Mouse (Mus musculus) CD8-positive naive resting alpha-beta T cell, adult 2 months (primary cell): ENCODE measurements at regions not wholly inside any gene's neighbourhood (a gene's known extent, or its start where the extent isn't known, plus 50 kb on each side); places are given as distances from the start of the nearest gene placed in this dataset.
A peak's percentile ranks its signal among the peaks of the same experiment; 100 is the strongest.
"Not testable (repeated sequence)": the region's sequence is repeated elsewhere in the genome, so short reads cannot be mapped to it uniquely, and the experiment has no call there.

Source experiments
- DNase-seq, 2 experiments: peaks; one replicate each; pipeline ENCODE4 v3.0.0; 2022; ENCODE audit warnings: low read depth in 2 of 2, low spot score in 2 of 2

DNA sequence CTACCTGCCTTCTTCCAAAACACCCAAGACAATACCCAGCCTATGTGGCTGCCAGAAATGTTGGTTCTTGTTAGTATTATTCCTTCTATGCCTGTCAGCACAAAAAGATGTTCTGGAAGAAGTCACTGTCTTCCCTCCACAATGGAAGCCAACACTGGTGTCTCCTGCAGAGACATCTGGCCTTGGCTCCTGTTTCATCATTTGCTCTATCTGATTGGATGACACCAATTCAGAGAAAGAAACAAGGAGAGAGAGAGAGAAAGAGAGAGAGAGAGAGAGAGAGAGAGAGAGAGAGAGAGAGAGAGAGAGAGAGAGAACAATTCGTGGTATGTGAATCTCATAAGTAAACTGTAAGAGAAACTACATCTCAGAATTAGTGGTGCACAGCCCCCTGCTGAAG is 218.9 kb upstream of the Klf3 start:
- no peak for DNase-seq

DNA sequence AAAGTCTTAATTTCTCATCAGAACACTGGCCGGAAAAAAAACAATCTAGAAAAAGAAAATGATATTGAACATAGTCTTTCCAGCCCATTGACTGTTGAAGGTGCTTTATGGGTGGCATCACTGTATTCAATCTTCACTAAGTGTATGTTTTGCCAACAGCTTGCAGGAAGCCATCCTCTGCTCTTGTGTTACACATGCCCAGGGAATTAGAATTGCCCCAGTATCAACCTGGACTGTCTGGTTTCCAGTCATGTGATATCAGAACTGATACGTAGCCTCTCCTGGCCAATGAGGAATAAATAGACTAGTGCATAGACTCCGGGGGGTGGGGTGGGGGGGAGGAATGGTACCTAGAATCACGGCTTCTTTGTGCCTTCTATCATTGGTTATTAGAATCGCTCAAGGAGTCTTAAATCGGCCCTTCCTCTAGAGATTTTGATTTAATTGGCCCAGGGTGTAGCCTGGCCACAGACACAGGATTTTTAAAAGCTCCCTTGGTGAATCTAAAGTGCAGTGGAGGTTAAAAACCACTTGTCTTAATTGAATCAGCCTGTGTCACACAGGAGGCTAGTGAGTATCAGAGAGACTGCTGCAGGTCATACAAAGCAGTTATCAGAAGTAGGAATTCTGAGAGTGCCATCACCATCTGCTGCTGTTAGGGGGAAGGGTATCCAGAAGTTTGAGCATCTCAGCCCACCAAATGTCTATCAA is 218.0 kb upstream of the Klf3 start:
- DNase-seq = no peak

- DNase-seq = no peak
Measured at GRCm38 (mm10) chr5:64586316-64586715, 216.9 kb upstream of the Klf3 start.

- DNase-seq = no peak
Measured at GRCm38 (mm10) chr5:64586933-64587332, 216.3 kb upstream of the Klf3 start.

- no peak for DNase-seq
Measured at GRCm38 (mm10) chr5:64587895-64588738, 215.1 kb upstream of the Klf3 start.

GRCm38 (mm10) chr5:64588768-64589167 is 214.4 kb upstream of the Klf3 start:
- not testable (repeated sequence) for DNase-seq

- no peak for DNase-seq
Measured at GRCm38 (mm10) chr5:64590036-64590435, 213.2 kb upstream of the Klf3 start.

DNA sequence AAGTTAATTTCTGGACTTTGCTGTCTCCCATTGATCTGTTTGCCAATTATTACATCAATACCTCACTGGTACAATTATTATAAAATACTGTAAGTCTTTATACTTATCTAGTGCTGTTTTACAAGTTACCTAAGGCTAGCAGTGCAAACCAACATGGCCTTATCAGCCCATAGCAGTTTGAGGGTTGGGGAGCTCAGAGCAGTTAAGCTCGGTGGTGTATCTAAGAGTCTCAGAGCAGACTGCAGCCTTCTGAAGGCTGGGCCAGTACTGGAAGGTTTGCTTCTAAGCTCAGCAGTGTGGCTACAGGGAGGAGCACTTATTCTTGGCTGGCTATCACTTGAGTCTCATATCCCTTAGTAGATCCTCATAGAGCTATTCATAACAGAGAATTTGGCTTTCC is 212.4 kb upstream of the Klf3 start:
- DNase-seq = no peak

DNA sequence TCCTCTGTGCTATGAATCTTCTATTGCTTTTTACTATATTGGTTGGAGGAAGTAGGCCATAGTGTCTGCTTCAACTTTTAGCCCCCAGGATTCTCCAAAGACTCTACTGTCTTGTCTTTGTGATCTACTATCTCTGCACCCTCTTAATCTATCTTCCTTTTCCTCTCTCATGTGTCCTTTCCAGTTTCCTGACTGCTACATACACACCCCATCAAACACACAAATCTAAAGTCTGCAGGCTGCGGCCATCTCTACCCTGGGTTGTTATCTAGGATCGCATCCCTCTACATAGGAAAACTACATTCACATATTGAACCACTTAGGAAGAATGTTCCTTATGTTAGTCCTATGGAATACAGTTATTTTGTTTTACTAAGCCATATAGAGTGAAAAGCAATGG is 211.4 kb upstream of the Klf3 start:
- no peak for DNase-seq

GRCm38 (mm10) chr5:64595220-64595619 is 208.0 kb upstream of the Klf3 start:
- DNase-seq = no peak

DNA sequence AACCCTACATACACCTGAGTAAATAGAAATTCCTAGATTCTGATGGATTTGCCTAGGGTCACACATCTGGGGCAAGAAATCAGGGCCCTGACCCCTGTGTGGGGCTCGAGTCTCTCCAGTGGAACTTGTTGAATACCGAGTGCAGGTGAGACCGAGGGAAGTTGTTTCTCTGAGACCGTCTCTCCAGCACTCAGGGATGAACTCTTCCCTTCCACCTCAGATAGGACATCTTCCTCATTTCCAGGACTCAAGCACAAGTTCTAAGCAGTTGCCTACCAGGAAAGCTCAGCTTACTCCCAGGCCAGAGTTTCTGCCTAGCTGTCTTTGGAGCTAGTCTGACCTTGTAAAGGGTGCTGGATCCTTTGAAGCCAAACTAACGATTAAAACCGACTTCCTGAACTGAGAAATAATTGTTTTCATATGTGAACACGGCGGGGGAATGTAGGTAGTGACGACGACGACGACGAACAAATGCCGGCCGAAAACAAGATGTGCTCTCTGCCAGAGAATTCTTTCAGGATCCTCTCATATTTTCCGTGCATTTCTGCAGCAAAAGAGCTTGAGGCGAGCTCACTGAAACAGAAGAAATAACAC is 207.3 kb upstream of the Klf3 start:
- no peak for DNase-seq

DNA sequence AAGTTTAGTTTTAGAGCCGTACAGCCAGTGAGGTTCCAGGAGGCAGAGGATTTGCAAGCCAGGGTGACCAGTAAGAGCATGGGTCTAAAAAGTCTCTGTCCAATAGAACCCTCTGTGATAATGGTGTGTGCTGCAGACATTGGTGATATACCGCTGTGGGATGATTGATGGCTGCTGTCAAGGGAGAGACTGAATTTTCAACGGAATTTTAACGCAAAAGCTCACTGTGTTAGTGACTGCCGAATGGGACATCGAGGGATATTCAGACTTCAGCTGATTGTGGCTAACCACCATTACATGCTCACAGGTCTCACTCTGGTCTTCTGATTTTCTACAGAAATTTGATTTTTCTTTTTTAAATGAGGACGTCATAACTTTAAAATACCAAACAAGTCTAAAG is 206.2 kb upstream of the Klf3 start:
- no peak for DNase-seq

DNA sequence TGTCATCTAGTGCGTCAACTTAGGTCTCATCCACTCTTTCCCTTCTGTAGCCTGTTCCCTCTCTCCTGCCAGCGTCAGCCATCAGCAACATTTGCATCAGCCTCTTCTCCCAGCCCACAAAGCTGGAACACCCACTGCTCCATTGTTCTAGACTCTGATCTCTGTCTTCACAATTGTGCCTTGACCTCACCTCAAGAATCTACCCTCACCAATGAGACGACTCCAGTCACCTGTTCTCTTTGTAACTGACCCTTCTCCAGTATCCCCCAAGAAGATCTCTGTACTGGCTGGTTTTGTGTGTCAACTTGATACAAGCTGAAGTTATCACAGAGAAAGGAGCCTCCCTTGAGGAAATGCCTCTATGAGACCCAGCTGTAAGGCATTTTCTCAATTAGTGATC is 205.7 kb upstream of the Klf3 start:
- DNase-seq = no peak

- no peak for DNase-seq
Measured at GRCm38 (mm10) chr5:64598606-64599005, 204.6 kb upstream of the Klf3 start.

GRCm38 (mm10) chr5:64599015-64599414 is 204.2 kb upstream of the Klf3 start:
- peak; percentile 8 to 45 for DNase-seq

GRCm38 (mm10) chr5:64599865-64600288 is 203.3 kb upstream of the Klf3 start:
- peak; percentile 61 to 73 for DNase-seq

GRCm38 (mm10) chr5:64600392-64600791 is 202.8 kb upstream of the Klf3 start:
- DNase-seq = no peak

GRCm38 (mm10) chr5:64600811-64601210 is 202.4 kb upstream of the Klf3 start:
- DNase-seq = no peak

DNA sequence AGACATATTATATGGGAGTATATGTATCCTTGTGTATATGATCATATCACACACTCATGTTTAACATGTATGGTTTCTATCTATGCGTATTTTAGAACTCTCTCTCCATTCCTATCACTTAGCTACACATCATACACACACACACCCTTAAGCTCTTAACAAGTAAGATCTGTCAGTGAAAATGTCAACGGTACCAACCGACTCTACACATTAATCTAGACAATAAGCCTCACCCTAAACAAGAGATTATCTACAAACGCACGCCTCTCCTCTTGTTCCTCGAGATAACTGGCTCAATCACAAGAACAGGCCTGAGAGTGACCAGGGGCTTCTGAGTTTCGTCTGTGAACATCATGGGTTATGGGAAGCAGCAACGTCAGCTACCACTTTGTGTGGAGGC is 201.9 kb upstream of the Klf3 start:
- no peak for DNase-seq

- DNase-seq = no peak
Measured at GRCm38 (mm10) chr5:64601832-64602231, 201.4 kb upstream of the Klf3 start.

GRCm38 (mm10) chr5:64602356-64602936 is 200.7 kb upstream of the Klf3 start:
- no peak for DNase-seq
